Mouse (Mus musculus) limb, embryonic 11.5 days (tissue): ENCODE data around the gene Olfr181. TPM values are rescaled to one million over a fixed set of nuclear protein-coding genes. Genes with fewer than 3 reads are reported as not detected.

Experiments
- ATAC-seq: fragments of 200-750 bp; cut with Nextera tagmentation; 2 replicates; pipeline ENCODE4 v1.8.0; 2017; ENCODE audit warnings: low read depth; ENCODE audit not compliant: insufficient number of reproducible peaks, low FRiP score, low TSS enrichment
- DNase-seq: peaks from one replicate; pipeline ENCODE4 v3.0.0-alpha.2; 2015; ENCODE audit warnings: low spot score
- H3K27ac ChIP-seq: fragments of 300-500 bp; sonication (generic); replicated peaks from 2 replicates; pipeline ENCODE4 v1.5.1; 2014; ENCODE audit warnings: low read depth, mild to moderate bottlenecking, low read length
- H3K27me3 ChIP-seq: fragments of 300-500 bp; sonication (generic); 2 replicates; pipeline ENCODE4 v1.6.1; 2014; ENCODE audit warnings: mild to moderate bottlenecking, low read length, mixed read lengths; ENCODE audit not compliant: control insufficient read depth, insufficient read depth
- H3K36me3 ChIP-seq: fragments of 300-500 bp; sonication (generic); 2 replicates; pipeline ENCODE4 v1.6.1; 2014; ENCODE audit warnings: mild to moderate bottlenecking, low read length, moderate library complexity, mixed read lengths; ENCODE audit not compliant: control insufficient read depth, insufficient read depth
- H3K4me1 ChIP-seq: fragments of 300-500 bp; sonication (generic); 2 replicates; pipeline ENCODE4 v1.6.1; 2014; ENCODE audit warnings: low read length, mixed read lengths; ENCODE audit not compliant: control insufficient read depth, insufficient read depth
- H3K4me2 ChIP-seq: fragments of 300-500 bp; sonication (generic); 2 replicates; pipeline ENCODE4 v1.6.1; 2014; ENCODE audit warnings: low read depth, mild to moderate bottlenecking, moderate library complexity; ENCODE audit not compliant: severe bottlenecking
- H3K4me3 ChIP-seq: fragments of 300-500 bp; sonication (generic); 2 replicates; pipeline ENCODE4 v1.5.1; 2014; ENCODE audit warnings: low read depth, low read length
- H3K9ac ChIP-seq: fragments of 300-500 bp; sonication (generic); 2 replicates; pipeline ENCODE4 v1.6.1; 2014; ENCODE audit warnings: mild to moderate bottlenecking, low read length
- H3K9me3 ChIP-seq: fragments of 300-500 bp; sonication (generic); 2 replicates; pipeline ENCODE4 v1.6.1; 2016; ENCODE audit warnings: low read length; ENCODE audit not compliant: control insufficient read depth
- WGBS: fragments of 180-500 bp; shearing (Covaris S2); extraction: QIAGEN DNeasy Blood & Tissue Kit; methylation state at CpG from one replicate; pipeline ENCODE4 v1.1.7; 2014; 5-methylcytosine and 5-hydroxymethylcytosine counted together
- polyA plus RNA-seq: library from polyadenylated mRNA; unstranded; fragments of >200 nt; fragmentation: Nextera tagmentation; extraction: Ambion mirVana; gene quantifications from 2 replicates; pipeline ENCODE4 v1.2.1, GENCODE M21; 2014

Gene Olfr181
- not detected in 2 replicates for polyA plus RNA-seq

GRCm38 (mm10) chr16:58928655-58929054, at the start of gene Olfr181:
TSS of gene Olfr181 (minus strand) at chr16:58928755.
- Histone ChIP-seq H3K4me2 (no peak within 1 kb of the TSS), H3K9ac (no peak within 1 kb of the TSS), H3K4me1 (no peaks in the 10 kb centered on the region), H3K27ac (no peak within 1 kb of the TSS), H3K27me3 (no peaks in the 10 kb centered on the region), H3K9me3 (no peaks in the 10 kb centered on the region), H3K4me3 (no peak within 1 kb of the TSS), H3K36me3 (no peaks in the 10 kb centered on the region)
- WGBS, result 70% methylated on average over 1 of the region's 1 CpGs
- DNase-seq (no peak), ATAC-seq (no peak)

GRCm38 (mm10) chr16:58929292-58929691, 737 bp upstream of the Olfr181 start, which contains the start of gene Olfr180:
TSS of gene Olfr180 (minus strand) at chr16:58929392.
- Histone ChIP-seq H3K4me2 (no peak within 1 kb of the TSS), H3K4me3 (no peak within 1 kb of the TSS), H3K4me1 (no peaks in the 10 kb centered on the region), H3K9ac (no peak within 1 kb of the TSS), H3K36me3 (no peaks in the 10 kb centered on the region), H3K9me3 (no peaks in the 10 kb centered on the region), H3K27ac (no peak within 1 kb of the TSS), H3K27me3 (no peaks in the 10 kb centered on the region)
- DNase-seq (no peak), ATAC-seq (no peak)
- WGBS, result 84% methylated on average over 4 of the region's 4 CpGs

- 90% methylated on average over 3 of the region's 3 CpGs for WGBS
- no peaks in the 10 kb centered on the region for H3K27me3 ChIP-seq
- ATAC-seq, result no peak
These were observed 36.6 kb downstream of the Olfr181 start, which contains the start of gene Olfr178 for GRCm38 (mm10) chr16:58891963-58892362. TSS of gene Olfr178 (minus strand) at chr16:58892063.

GRCm38 (mm10) chr16:58884416-58884815, 44.1 kb downstream of the Olfr181 start:
- DNase-seq, result no peak
- H3K9ac ChIP-seq, result no peak overlapping the region
- no peak overlapping the region for H3K27ac ChIP-seq
- H3K9me3 ChIP-seq, result no peaks in the 10 kb centered on the region
- no peaks in the 10 kb centered on the region for H3K4me1 ChIP-seq
- H3K4me2 ChIP-seq, result no peak overlapping the region
- no peak for ATAC-seq
- no peaks in the 10 kb centered on the region for H3K27me3 ChIP-seq
- no peaks in the 10 kb centered on the region for H3K36me3 ChIP-seq
- H3K4me3 ChIP-seq, result no peak overlapping the region
- 94% methylated on average over 2 of the region's 2 CpGs for WGBS

More at GRCm38 (mm10) chr16:58891963-58892362, 36.6 kb downstream of the Olfr181 start, which contains the start of gene Olfr178:
- Histone ChIP-seq H3K36me3 (no peaks in the 10 kb centered on the region), H3K27ac (no peak within 1 kb of the TSS), H3K4me2 (no peak within 1 kb of the TSS), H3K9me3 (no peaks in the 10 kb centered on the region), H3K9ac (no peak within 1 kb of the TSS), H3K4me1 (no peaks in the 10 kb centered on the region), H3K4me3 (no peak within 1 kb of the TSS)
- no peak for DNase-seq

Other genes with a start within 250 kb of the Olfr181 start
- gene Gpr15, start 209.7 kb downstream of the Olfr181 start, polyA plus RNA-seq, result not detected in 2 replicates
- 126 and 129 TPM in 2 replicates for gene Cldnd1, start 200.8 kb downstream of the Olfr181 start, polyA plus RNA-seq
- not detected in 2 replicates for gene Olfr172, start 165.6 kb downstream of the Olfr181 start, polyA plus RNA-seq
- not detected in 2 replicates for gene Olfr173, start 128.5 kb downstream of the Olfr181 start, polyA plus RNA-seq
- gene Olfr175-ps1, start 102.0 kb downstream of the Olfr181 start, polyA plus RNA-seq, result not detected in 2 replicates
- not detected in 2 replicates for gene Olfr177, start 54.0 kb downstream of the Olfr181 start, polyA plus RNA-seq
- not detected in 2 replicates for gene Olfr178, start 36.7 kb downstream of the Olfr181 start, polyA plus RNA-seq
- not detected in 2 replicates for gene Olfr180, start 637 bp upstream of the Olfr181 start, polyA plus RNA-seq
- not detected in 2 replicates for gene Olfr183, start 66.6 kb upstream of the Olfr181 start, polyA plus RNA-seq
- gene Olfr186, start 101.5 kb upstream of the Olfr181 start, polyA plus RNA-seq, result not detected in 2 replicates
- gene Olfr187, start 111.0 kb upstream of the Olfr181 start, polyA plus RNA-seq, result not detected in 2 replicates
- gene Olfr190, start 149.2 kb upstream of the Olfr181 start, polyA plus RNA-seq, result not detected in 2 replicates
- not detected in 2 replicates for gene Olfr191, start 161.1 kb upstream of the Olfr181 start, polyA plus RNA-seq
- not detected in 2 replicates for gene Olfr193, start 183.1 kb upstream of the Olfr181 start, polyA plus RNA-seq
- gene Olfr194, start 192.3 kb upstream of the Olfr181 start, polyA plus RNA-seq, result not detected in 2 replicates
- not detected in 2 replicates for gene Olfr195, start 218.3 kb upstream of the Olfr181 start, polyA plus RNA-seq
- not detected in 2 replicates for gene Olfr196, start 241.7 kb upstream of the Olfr181 start, polyA plus RNA-seq